8 mouse cellular contexts compared by ENCODE assay signal in genomic region chr12:101083839-101084195, GRCm38 (mm10). TPM values are rescaled to one million over a fixed set of nuclear protein-coding genes. Genes with fewer than 3 reads are reported as not detected.
DNase-seq lines count a peak whose midpoint lies in the region; ATAC-seq and TF ChIP-seq lines count a peak whose summit lies in the region.

No protein-coding gene starts in this region.

- no peaks in the 10 kb centered on the region; the same call in 1 of the 2 replicates for H3K36me3 ChIP-seq in embryonic facial prominence, embryonic 14.5 days (ENCODE audit: control insufficient read depth, insufficient read depth, low read length)
- H3K36me3 ChIP-seq in limb, embryonic 11.5 days (ENCODE audit: control insufficient read depth, insufficient read depth, low read length), result no peaks in the 10 kb centered on the region
- no peaks in the 10 kb centered on the region for H3K36me3 ChIP-seq in neural tube, embryonic 15.5 days

- peak overlapping the region; percentile 98 for H3K27ac ChIP-seq in left cerebral cortex, adult 2 months
- H3K27ac ChIP-seq in embryonic facial prominence, embryonic 14.5 days (replicated peaks; ENCODE audit: low read depth, low read length), result peak overlapping the region; percentile 99
- H3K27ac ChIP-seq in limb, embryonic 11.5 days (replicated peaks; ENCODE audit: low read depth, low read length), result peak overlapping the region; percentile 99
- peak overlapping the region; percentile 99 for H3K27ac ChIP-seq in neural tube, embryonic 15.5 days (replicated peaks)

- no peaks in the 10 kb centered on the region for H3K9me3 ChIP-seq in embryonic facial prominence, embryonic 14.5 days (ENCODE audit: control insufficient read depth, low read length)
- no peaks in the 10 kb centered on the region for H3K9me3 ChIP-seq in limb, embryonic 11.5 days (ENCODE audit: control insufficient read depth, low read length)
- H3K9me3 ChIP-seq in neural tube, embryonic 15.5 days (replicated peaks), result no peaks in the 10 kb centered on the region

- H3K4me2 ChIP-seq in embryonic facial prominence, embryonic 14.5 days (ENCODE audit: low read depth, low read length), result peak overlapping the region; percentile 68
- peak overlapping the region; percentile 57 for H3K4me2 ChIP-seq in limb, embryonic 11.5 days (ENCODE audit: low read depth, severe bottlenecking)
- peak overlapping the region; percentile 81 for H3K4me2 ChIP-seq in neural tube, embryonic 15.5 days

- DNase-seq in left cerebral cortex, adult 2 months (ENCODE audit: extremely low spot score in 1 of 2, low spot score in 2 of 2), result no peak
- no peak for DNase-seq in left cerebral cortex, adult 11 months (ENCODE audit: low spot score)
- no peak for DNase-seq in embryonic facial prominence, embryonic 14.5 days (ENCODE audit: low spot score)
- no peak for DNase-seq in limb, embryonic 11.5 days (ENCODE audit: low spot score)
- DNase-seq in cerebellum, adult 9-11 months, result no peak
- no peak for DNase-seq in frontal cortex, adult 2 months (ENCODE audit: extremely low spot score in 1 of 2, low spot score in 1 of 2)
- DNase-seq in T-cell, adult 2 months (ENCODE audit: low spot score), result no peak

- H3K27me3 ChIP-seq in embryonic facial prominence, embryonic 14.5 days (replicated peaks; ENCODE audit: control insufficient read depth, insufficient read depth, low read length), result no peaks in the 10 kb centered on the region
- H3K27me3 ChIP-seq in limb, embryonic 11.5 days (ENCODE audit: control insufficient read depth, insufficient read depth, low read length), result no peaks in the 10 kb centered on the region
- no peaks in the 10 kb centered on the region for H3K27me3 ChIP-seq in neural tube, embryonic 15.5 days (replicated peaks)

- intact Hi-C loops in left cerebral cortex, adult 2 months (cut with DNase I), result loop anchor here (10.0 kb wide), 1 partner anchor 871 kb away; the partner anchor contains the start of gene Atxn3

- peak; percentile 66 for ATAC-seq in embryonic facial prominence, embryonic 14.5 days (ENCODE audit: low read depth)
- ATAC-seq in limb, embryonic 11.5 days (ENCODE audit: insufficient number of reproducible peaks, low FRiP score, low TSS enrichment, low read depth), result no peak; the same call in 1 of the 2 replicates
- peak; percentile 75 for ATAC-seq in neural tube, embryonic 15.5 days (ENCODE audit: low FRiP score)

- TF ChIP-seq CTCF in left cerebral cortex, adult 2 months (IDR thresholded peaks at IDR 0.05), result no peak

- H3K4me3 ChIP-seq in left cerebral cortex, adult 2 months, result peak overlapping the region; percentile 98
- peak overlapping the region; percentile 98 for H3K4me3 ChIP-seq in embryonic facial prominence, embryonic 14.5 days (ENCODE audit: low read depth, low read length)
- peak overlapping the region; percentile 96 for H3K4me3 ChIP-seq in limb, embryonic 11.5 days (ENCODE audit: low read depth, low read length)
- H3K4me3 ChIP-seq in neural tube, embryonic 15.5 days (replicated peaks), result peak overlapping the region; percentile 95

- H3K4me1 ChIP-seq in embryonic facial prominence, embryonic 14.5 days (ENCODE audit: control insufficient read depth, insufficient read depth, low read length), result peaks cover 12% of the 10 kb centered on the region
- H3K4me1 ChIP-seq in limb, embryonic 11.5 days (ENCODE audit: control insufficient read depth, insufficient read depth, low read length), result peaks cover 5% of the 10 kb centered on the region; the same call in 1 of the 2 replicates
- H3K4me1 ChIP-seq in neural tube, embryonic 15.5 days, result peaks cover 35% of the 10 kb centered on the region

- WGBS in embryonic facial prominence, embryonic 14.5 days, result under 1% methylated on average over 18 of the region's 23 CpGs
- 0% methylated on average over 23 of the region's 23 CpGs for WGBS in limb, embryonic 11.5 days
- under 1% methylated on average over 23 of the region's 23 CpGs for WGBS in neural tube, embryonic 15.5 days

- H3K9ac ChIP-seq in embryonic facial prominence, embryonic 14.5 days (ENCODE audit: low read depth, low read length), result peak overlapping the region; percentile 99
- H3K9ac ChIP-seq in limb, embryonic 11.5 days (ENCODE audit: low read length), result peak overlapping the region; percentile 98
- peak overlapping the region; percentile 93 for H3K9ac ChIP-seq in neural tube, embryonic 15.5 days (replicated peaks)

RNA-seq across cellular contexts. Expression of gene Ppp4r3a, which starts 0.3 kb away (rescaled TPM):
- 10 to 100 TPM; 44.1 to 45.0 TPM for total RNA-seq in left cerebral cortex, adult 2 months (2021)
- polyA plus RNA-seq in embryonic facial prominence, embryonic 14.5 days (2014; fragmentation: Nextera tagmentation; extraction: Ambion mirVana), result 33.9 and 36.4 TPM in 2 replicates
- polyA plus RNA-seq in limb, embryonic 11.5 days (2014; fragmentation: Nextera tagmentation; extraction: Ambion mirVana), result 60.9 and 71.2 TPM in 2 replicates
- polyA plus RNA-seq in neural tube, embryonic 15.5 days (2015; fragmentation: Nextera tagmentation; extraction: Ambion mirVana), result 23.3 and 26.2 TPM in 2 replicates
- polyA plus RNA-seq in frontal cortex, adult 2 months (2012; rRNA removed), result 34.4 and 39.1 TPM in 2 replicates

RNA-seq across cellular contexts. Expression of gene Ccdc88c, which starts 55.0 kb away (rescaled TPM):
- 10 to 100 TPM; 23.2 to 30.1 TPM for total RNA-seq in left cerebral cortex, adult 2 months (2021)
- 5.5 and 6.9 TPM in 2 replicates for polyA plus RNA-seq in embryonic facial prominence, embryonic 14.5 days (2014; fragmentation: Nextera tagmentation; extraction: Ambion mirVana)
- 3.2 and 3.4 TPM in 2 replicates for polyA plus RNA-seq in limb, embryonic 11.5 days (2014; fragmentation: Nextera tagmentation; extraction: Ambion mirVana)
- polyA plus RNA-seq in neural tube, embryonic 15.5 days (2015; fragmentation: Nextera tagmentation; extraction: Ambion mirVana), result 9.6 and 10.1 TPM in 2 replicates
- polyA plus RNA-seq in frontal cortex, adult 2 months (2012; rRNA removed), result 16.1 and 18.0 TPM in 2 replicates
